Mouse (Mus musculus): ENCODE measurements around the gene Notch1.

DNA sequence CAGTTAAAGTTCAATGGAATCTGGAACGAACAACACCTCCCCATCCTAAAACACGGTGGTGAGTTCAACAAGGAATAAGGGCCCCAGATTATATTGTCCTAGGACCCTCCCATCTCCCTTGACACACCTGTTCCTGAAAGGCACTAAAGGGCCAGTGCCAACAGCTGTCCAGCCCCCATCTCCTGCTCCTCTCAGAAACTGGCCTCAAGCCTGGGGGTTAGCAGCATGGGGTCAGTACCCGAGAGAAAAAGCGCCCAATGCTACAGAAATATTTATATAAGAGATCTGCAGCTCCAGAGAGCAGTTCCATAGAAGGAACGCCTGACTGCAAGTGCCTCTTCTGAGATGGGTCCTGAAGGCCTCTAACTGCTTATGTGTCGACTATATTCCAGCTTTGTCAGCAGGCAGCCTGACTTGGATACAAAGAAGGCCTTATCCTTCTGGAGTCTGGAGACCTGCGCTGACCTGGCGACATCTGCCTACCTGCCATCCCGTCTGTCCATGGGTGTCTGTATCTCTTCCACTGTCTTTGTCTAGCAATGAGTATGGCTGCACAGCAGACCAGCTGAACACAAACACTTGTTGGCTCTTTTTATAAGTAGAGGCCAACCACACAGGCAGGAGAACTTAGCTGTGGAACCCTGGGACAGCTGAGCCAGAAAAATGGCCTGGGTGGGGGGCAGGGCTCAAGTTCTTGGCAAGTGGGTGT, 11.5 kb downstream of the Notch1 start:
- TF ChIP-seq CTCF (IDR thresholded peaks at IDR 0.05; ENCODE audit: control insufficient read depth, insufficient read depth, insufficient read length) (no peak), MYOD1 (IDR thresholded peaks at IDR 0.05; ENCODE audit: control insufficient read depth, insufficient read length, low read depth) (no peak), MYOG (IDR thresholded peaks at IDR 0.05; ENCODE audit: control insufficient read depth, extremely low read depth, insufficient read length) (no peak), USF1 (IDR thresholded peaks at IDR 0.05; ENCODE audit: low read depth) (no peak)
